16 mouse cellular contexts compared by ENCODE assay signal in genomic region chr19:15663659-15664255, GRCm38 (mm10).
"Had no signal": no experiment of that assay in that cellular context is flagged by ENCODE, and none has a peak within 500 bp of the region (broad histone marks: within the 10 kb centered on the region; RNA-seq: fewer than 3 reads in every experiment).

No protein-coding gene starts in this region.

- H3K27me3 ChIP-seq: limb, embryonic 12.5 days; liver, embryonic 13.5 days; lung, embryonic 15.5 days; megakaryocyte, embryonic 14.5 days had no signal

- ATAC-seq: liver, postnatal 0 days had no signal

- H3K4me1 ChIP-seq: liver, embryonic 13.5 days; megakaryocyte, embryonic 14.5 days had no signal

- DNase-seq: kidney, adult 8-10 months; kidney, postnatal 25 days; liver; liver, embryonic 13.5 days; liver, postnatal 0 days; lung, postnatal 14 days; right cerebral cortex, adult 18-20 months; right cerebral cortex, postnatal 25 days; thymus, postnatal 4 days had no signal

- H3K4me2 ChIP-seq: limb, embryonic 12.5 days; liver, embryonic 13.5 days; lung, embryonic 15.5 days; midbrain, embryonic 12.5 days had no signal

- H3K4me3 ChIP-seq: left cerebral cortex, adult 2 months; limb, embryonic 12.5 days; liver, embryonic 13.5 days; lung, embryonic 15.5 days; megakaryocyte, embryonic 14.5 days; midbrain, embryonic 12.5 days had no signal

- H3K9ac ChIP-seq: limb, embryonic 12.5 days; liver, embryonic 13.5 days; liver, postnatal 0 days; lung, embryonic 15.5 days; midbrain, embryonic 12.5 days had no signal

- H3K9me3 ChIP-seq: limb, embryonic 12.5 days; liver, embryonic 13.5 days; lung, embryonic 15.5 days; megakaryocyte, embryonic 14.5 days; midbrain, embryonic 12.5 days had no signal

- H3K27ac ChIP-seq: left cerebral cortex, adult 2 months; limb, embryonic 12.5 days; liver, embryonic 13.5 days; lung, embryonic 15.5 days; macrophage; midbrain, embryonic 12.5 days; stomach, postnatal 0 days had no signal

- H3K36me3 ChIP-seq: limb, embryonic 12.5 days; liver, embryonic 13.5 days; lung, embryonic 15.5 days; midbrain, embryonic 12.5 days had no signal
